Comparison of ENCODE assay signal across 16 mouse cellular contexts in the genomic region with DNA sequence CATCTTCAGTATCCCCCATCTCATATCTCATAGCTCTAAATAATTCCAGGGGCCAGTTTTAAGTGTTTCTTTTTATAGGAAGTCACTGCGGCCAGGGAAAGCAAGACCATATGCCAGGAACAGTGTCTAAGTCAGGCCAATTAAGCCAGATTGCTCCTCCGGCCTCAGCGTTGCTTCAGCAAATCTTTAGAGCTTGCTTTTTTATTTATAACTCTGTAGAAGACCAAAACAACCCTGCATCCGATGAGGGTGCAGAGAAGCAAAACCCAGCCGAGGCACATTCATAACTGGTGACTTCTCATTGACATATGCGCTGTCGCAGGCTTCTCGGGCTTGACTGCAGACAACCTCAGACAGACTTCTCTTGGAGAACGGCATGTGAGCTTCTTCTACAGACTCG.
DNase-seq lines count a peak whose midpoint lies in the region; ATAC-seq and TF ChIP-seq lines count a peak whose summit lies in the region.
"Had no signal": no experiment of that assay in that cellular context is flagged by ENCODE, and none has a peak within 500 bp of the region (broad histone marks: within the 10 kb centered on the region; RNA-seq: fewer than 3 reads in every experiment).

No protein-coding gene starts in this region.

- H3K9ac ChIP-seq in intestine, embryonic 14.5 days (ENCODE audit: low read length) = no peak overlapping the region
- no peak overlapping the region for H3K9ac ChIP-seq in intestine, embryonic 16.5 days (ENCODE audit: low read depth, low read length)
- H3K9ac ChIP-seq: hindbrain, embryonic 12.5 days; intestine, embryonic 15.5 days; limb, embryonic 15.5 days; midbrain, embryonic 13.5 days had no signal

- H3K4me3 ChIP-seq in gastrocnemius, adult 2 months = peak overlapping the region; percentile 37
- H3K4me3 ChIP-seq in intestine, embryonic 14.5 days (ENCODE audit: low read depth, low read length) = no peak overlapping the region
- H3K4me3 ChIP-seq in intestine, embryonic 16.5 days (ENCODE audit: low read length) = no peak overlapping the region
- H3K4me3 ChIP-seq: hindbrain, embryonic 12.5 days; intestine, embryonic 15.5 days; limb, embryonic 15.5 days; midbrain, embryonic 13.5 days; myocyte had no signal

- no peak for TF ChIP-seq CTCF in gastrocnemius, adult 2 months (IDR thresholded peaks at IDR 0.05)

- intact Hi-C loops in gastrocnemius, adult 2 months (cut with DNase I) = loop anchor here (10.0 kb wide), 1 partner anchor 276 kb away; no protein-coding TSS in a partner anchor
- intact Hi-C loops in gastrocnemius, postnatal 14 days (cut with DNase I; ENCODE audit: low total_unique reads) = loop anchor here (10.0 kb wide), 1 partner anchor 226 kb away; a partner anchor contains a TSS
- intact Hi-C loops in heart, postnatal 10 days (cut with DNase I) = loop anchor here (5.0 kb wide), 1 partner anchor 94 kb away; no protein-coding TSS in a partner anchor

- no peaks in the 10 kb centered on the region for H3K4me1 ChIP-seq in intestine, embryonic 14.5 days (replicated peaks; ENCODE audit: control insufficient read depth, insufficient read depth, low read length)
- H3K4me1 ChIP-seq in intestine, embryonic 16.5 days (ENCODE audit: control insufficient read depth, insufficient read depth, low read length) = no peaks in the 10 kb centered on the region
- H3K4me1 ChIP-seq: intestine, embryonic 15.5 days had no signal

- 72% methylated on average over 10 of the region's 10 CpGs for WGBS in intestine, embryonic 14.5 days
- WGBS in intestine, embryonic 16.5 days = 74% methylated on average over 10 of the region's 10 CpGs

- peak overlapping the region; percentile 85 for H3K27ac ChIP-seq in gastrocnemius, adult 2 months
- no peak overlapping the region for H3K27ac ChIP-seq in intestine, embryonic 14.5 days (ENCODE audit: low read depth)
- no peak overlapping the region for H3K27ac ChIP-seq in intestine, embryonic 16.5 days (ENCODE audit: low read length)
- H3K27ac ChIP-seq: hindbrain, embryonic 12.5 days; intestine, embryonic 15.5 days; limb, embryonic 15.5 days; midbrain, embryonic 13.5 days had no signal

- no peaks in the 10 kb centered on the region for H3K36me3 ChIP-seq in intestine, embryonic 14.5 days (ENCODE audit: control insufficient read depth, insufficient read depth, low read length)
- no peaks in the 10 kb centered on the region for H3K36me3 ChIP-seq in intestine, embryonic 16.5 days (ENCODE audit: control insufficient read depth, insufficient read depth, low read length)
- H3K36me3 ChIP-seq: hindbrain, embryonic 12.5 days; intestine, embryonic 15.5 days; limb, embryonic 15.5 days; midbrain, embryonic 13.5 days had no signal

- ATAC-seq in intestine, embryonic 14.5 days (replicated peaks; ENCODE audit: low FRiP score, low TSS enrichment, low read depth) = no peak
- no peak for ATAC-seq in intestine, embryonic 16.5 days
- ATAC-seq: intestine, embryonic 15.5 days; midbrain, embryonic 13.5 days had no signal

- no peaks in the 10 kb centered on the region for H3K9me3 ChIP-seq in intestine, embryonic 14.5 days (ENCODE audit: control insufficient read depth, low read length)
- no peaks in the 10 kb centered on the region for H3K9me3 ChIP-seq in intestine, embryonic 16.5 days (ENCODE audit: control insufficient read depth, low read length)
- H3K9me3 ChIP-seq: hindbrain, embryonic 12.5 days; intestine, embryonic 15.5 days; limb, embryonic 15.5 days; midbrain, embryonic 13.5 days had no signal

- peak; percentile 57 for DNase-seq in gastrocnemius, adult 2 months
- DNase-seq in gastrocnemius, postnatal 14 days = no peak
- peak; percentile 45 for DNase-seq in intestine, embryonic 14.5 days (ENCODE audit: low spot score)
- DNase-seq in cerebellum, adult 8-10 months = peak; percentile 32
- peak; percentile 29 to 32 for DNase-seq in heart, postnatal 10 days
- DNase-seq in spleen, postnatal 10 days (ENCODE audit: low spot score in 2 of 2) = no peak
- DNase-seq: kidney, postnatal 25 days; lung, adult 2 months; right cerebral cortex, adult 18-20 months; thymus, postnatal 36 days had no signal

- no peak overlapping the region for H3K4me2 ChIP-seq in intestine, embryonic 14.5 days (ENCODE audit: low read length)
- H3K4me2 ChIP-seq in intestine, embryonic 16.5 days (ENCODE audit: low read depth, low read length) = no peak overlapping the region
- H3K4me2 ChIP-seq: hindbrain, embryonic 12.5 days; intestine, embryonic 15.5 days; limb, embryonic 15.5 days; midbrain, embryonic 13.5 days had no signal

- H3K27me3 ChIP-seq in intestine, embryonic 14.5 days (replicated peaks; ENCODE audit: control insufficient read depth, insufficient read depth, low read length) = no peaks in the 10 kb centered on the region
- no peaks in the 10 kb centered on the region for H3K27me3 ChIP-seq in intestine, embryonic 16.5 days (replicated peaks; ENCODE audit: control insufficient read depth, insufficient read depth, low read length)
- H3K27me3 ChIP-seq: hindbrain, embryonic 12.5 days; intestine, embryonic 15.5 days; limb, embryonic 15.5 days; midbrain, embryonic 13.5 days had no signal

Comparison
In these comparisons a context has a peak if more than half of its experiments do, and no peak if none do; other contexts are left out.
1. DNase-seq: peak in gastrocnemius, adult 2 months (single experiment), intestine, embryonic 14.5 days (single experiment), cerebellum, adult 8-10 months (single experiment) and heart, postnatal 10 days (2 of 2); none in gastrocnemius, postnatal 14 days (single experiment) and spleen, postnatal 10 days (0 of 2).